Mouse (Mus musculus): Measurements from ENCODE around the gene Elfn1. TPM values are rescaled to one million over a fixed set of nuclear protein-coding genes. Genes with fewer than 3 reads are reported as not detected.
"Not testable (repeated sequence)": the region's sequence is repeated elsewhere in the genome, so short reads cannot be mapped to it uniquely, and the experiment has no call there.

The Elfn1 gene
- polyA plus RNA-seq, 1 experiment from 2014 or later: 5.1 TPM

- no peak for ATAC-seq (ENCODE audit: low read depth)
- no peak overlapping the region for H3K4me3 ChIP-seq (ENCODE audit: low read depth, low read length)
- H3K4me1 ChIP-seq (ENCODE audit: control insufficient read depth, insufficient read depth, low read length): no peaks in the 10 kb centered on the region
- no peak overlapping the region for H3K9ac ChIP-seq (replicated peaks; ENCODE audit: low read depth, low read length)
- no peaks in the 10 kb centered on the region for H3K36me3 ChIP-seq (ENCODE audit: control insufficient read depth, insufficient read depth, low read length)
- no peak overlapping the region for H3K27ac ChIP-seq (ENCODE audit: low read depth, low read length)
- H3K9me3 ChIP-seq (ENCODE audit: control insufficient read depth, low read length): no peaks in the 10 kb centered on the region
- no peak overlapping the region for H3K4me2 ChIP-seq (ENCODE audit: low read depth, low read length)
- no peaks in the 10 kb centered on the region for H3K27me3 ChIP-seq (ENCODE audit: control insufficient read depth, insufficient read depth, low read length)
- 33% methylated on average over 8 of the region's 8 CpGs for WGBS
These were observed 69.7 kb downstream of the Elfn1 start for GRCm38 (mm10) chr5:139977476-139977875.

DNA sequence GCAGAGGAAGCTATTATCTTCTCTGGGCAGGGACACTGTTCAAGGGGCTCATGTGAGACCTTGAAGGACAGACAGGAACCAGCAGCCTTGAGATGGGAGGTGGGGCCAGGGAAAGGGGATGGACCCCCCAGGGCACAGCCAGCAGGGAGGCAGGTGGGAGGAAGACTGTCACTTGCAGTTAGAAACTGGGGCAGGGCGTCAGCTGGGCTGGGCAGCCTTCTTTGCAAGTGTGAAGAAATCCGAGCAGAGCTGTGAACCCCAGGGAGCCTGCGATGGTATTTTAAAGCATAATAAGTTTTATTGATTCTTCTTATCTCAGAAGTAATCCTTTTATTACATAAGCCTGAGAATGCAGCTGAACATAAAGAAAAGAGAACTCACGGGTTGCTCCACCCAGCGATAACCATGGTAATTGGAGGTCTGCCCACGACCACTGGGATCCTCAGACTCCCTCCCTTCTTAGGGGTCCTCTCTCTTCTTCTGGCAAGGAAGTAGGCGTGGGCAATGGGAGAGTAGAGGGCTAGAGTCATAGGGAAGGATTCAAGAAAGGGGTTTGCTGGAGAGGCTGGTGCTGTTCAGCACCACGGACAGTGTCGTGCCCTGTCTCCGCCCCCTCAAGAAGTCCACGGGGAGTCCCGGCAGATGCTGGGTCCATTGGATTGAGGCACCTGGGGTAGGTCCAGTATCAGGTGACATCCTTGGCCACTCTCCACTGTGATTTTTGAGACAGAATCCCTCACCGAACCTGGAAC is 71.0 kb downstream of the Elfn1 start:
- 7% methylated on average over 13 of the region's 13 CpGs for WGBS
- no peak for ATAC-seq (ENCODE audit: low read depth)
- Histone ChIP-seq H3K4me3 (ENCODE audit: low read depth, low read length) (no peak overlapping the region), H3K9me3 (ENCODE audit: control insufficient read depth, low read length) (no peaks in the 10 kb centered on the region), H3K9ac (replicated peaks; ENCODE audit: low read depth, low read length) (no peak overlapping the region), H3K4me2 (ENCODE audit: low read depth, low read length) (no peak overlapping the region), H3K4me1 (ENCODE audit: control insufficient read depth, insufficient read depth, low read length) (no peaks in the 10 kb centered on the region), H3K27me3 (ENCODE audit: control insufficient read depth, insufficient read depth, low read length) (no peaks in the 10 kb centered on the region), H3K36me3 (ENCODE audit: control insufficient read depth, insufficient read depth, low read length) (no peaks in the 10 kb centered on the region), H3K27ac (ENCODE audit: low read depth, low read length) (no peak overlapping the region)

DNA sequence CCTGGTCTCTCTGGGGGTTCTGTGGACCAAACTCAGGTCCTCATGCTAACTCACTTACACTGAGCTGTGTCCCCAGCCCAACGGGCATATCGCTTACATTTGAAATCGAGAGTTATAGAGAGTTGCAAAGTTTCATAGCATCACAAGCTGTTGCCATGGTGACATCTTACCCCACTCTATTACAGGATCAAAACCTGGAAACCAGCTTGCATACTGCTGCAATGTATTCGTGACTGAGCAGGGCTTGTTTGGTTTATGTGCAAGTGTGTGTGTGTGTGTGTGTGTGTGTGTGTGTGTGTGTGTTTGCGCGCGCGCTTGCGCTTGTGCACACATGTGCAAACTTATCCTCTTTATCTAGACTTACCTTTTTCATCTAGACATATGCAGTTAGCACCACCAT is 71.6 kb downstream of the Elfn1 start:
- Histone ChIP-seq H3K27ac (ENCODE audit: low read depth, low read length) (no peak overlapping the region), H3K27me3 (ENCODE audit: control insufficient read depth, insufficient read depth, low read length) (no peaks in the 10 kb centered on the region), H3K36me3 (ENCODE audit: control insufficient read depth, insufficient read depth, low read length) (no peaks in the 10 kb centered on the region), H3K9ac (replicated peaks; ENCODE audit: low read depth, low read length) (no peak overlapping the region), H3K4me2 (ENCODE audit: low read depth, low read length) (no peak overlapping the region), H3K9me3 (ENCODE audit: control insufficient read depth, low read length) (no peaks in the 10 kb centered on the region), H3K4me1 (ENCODE audit: control insufficient read depth, insufficient read depth, low read length) (no peaks in the 10 kb centered on the region), H3K4me3 (ENCODE audit: low read depth, low read length) (no peak overlapping the region)
- ATAC-seq (ENCODE audit: low read depth): no peak
- WGBS: 75% methylated on average over 9 of the region's 9 CpGs

GRCm38 (mm10) chr5:139981976-139982375 is 74.2 kb downstream of the Elfn1 start:
- H3K4me2 ChIP-seq (ENCODE audit: low read depth, low read length): no peak overlapping the region
- H3K9me3 ChIP-seq (ENCODE audit: control insufficient read depth, low read length): no peaks in the 10 kb centered on the region
- 90% methylated on average over 1 of the region's 1 CpGs for WGBS
- H3K27ac ChIP-seq (ENCODE audit: low read depth, low read length): no peak overlapping the region
- no peaks in the 10 kb centered on the region for H3K4me1 ChIP-seq (ENCODE audit: control insufficient read depth, insufficient read depth, low read length)
- no peaks in the 10 kb centered on the region for H3K27me3 ChIP-seq (ENCODE audit: control insufficient read depth, insufficient read depth, low read length)
- H3K4me3 ChIP-seq (ENCODE audit: low read depth, low read length): no peak overlapping the region
- ATAC-seq (ENCODE audit: low read depth): no peak
- H3K9ac ChIP-seq (replicated peaks; ENCODE audit: low read depth, low read length): no peak overlapping the region
- no peaks in the 10 kb centered on the region for H3K36me3 ChIP-seq (ENCODE audit: control insufficient read depth, insufficient read depth, low read length)

GRCm38 (mm10) chr5:139985073-139985746 is 77.5 kb downstream of the Elfn1 start:
- no peak overlapping the region for H3K9ac ChIP-seq (replicated peaks; ENCODE audit: low read depth, low read length)
- no peak overlapping the region for H3K4me2 ChIP-seq (ENCODE audit: low read depth, low read length)
- H3K27ac ChIP-seq (ENCODE audit: low read depth, low read length): no peak overlapping the region
- H3K4me1 ChIP-seq (ENCODE audit: control insufficient read depth, insufficient read depth, low read length): no peaks in the 10 kb centered on the region
- 50% methylated on average over 18 of the region's 18 CpGs for WGBS
- H3K36me3 ChIP-seq (ENCODE audit: control insufficient read depth, insufficient read depth, low read length): no peaks in the 10 kb centered on the region
- H3K4me3 ChIP-seq (ENCODE audit: low read depth, low read length): no peak overlapping the region
- no peak for ATAC-seq (ENCODE audit: low read depth)
- no peaks in the 10 kb centered on the region for H3K27me3 ChIP-seq (ENCODE audit: control insufficient read depth, insufficient read depth, low read length)
- H3K9me3 ChIP-seq (ENCODE audit: control insufficient read depth, low read length): peaks cover 3% of the 10 kb centered on the region; the same call in 1 of the 2 replicates

DNA sequence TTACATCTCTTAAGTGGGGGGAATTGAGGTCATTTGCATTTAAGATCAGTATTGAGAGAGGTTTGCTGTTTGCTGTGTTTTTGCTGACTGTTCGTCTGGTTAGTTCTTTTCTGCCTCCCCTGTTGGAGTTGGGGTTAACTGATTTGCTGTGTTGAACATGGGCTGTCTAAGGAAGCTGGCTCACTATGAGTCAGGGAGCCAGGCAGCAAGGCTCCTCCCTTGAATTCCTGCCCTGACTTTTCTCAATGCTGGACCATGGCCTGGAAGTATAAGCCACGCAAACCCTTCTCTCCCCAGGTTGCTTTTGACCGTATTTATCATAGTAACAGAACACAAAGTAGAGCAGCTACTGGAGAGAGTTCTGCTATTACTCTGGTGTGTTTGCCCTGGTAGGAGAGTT is 83.8 kb downstream of the Elfn1 start:
- no peaks in the 10 kb centered on the region for H3K27me3 ChIP-seq (ENCODE audit: control insufficient read depth, insufficient read depth, low read length)
- H3K27ac ChIP-seq (ENCODE audit: low read depth, low read length): no peak overlapping the region
- peaks cover 6% of the 10 kb centered on the region; the same call in 1 of the 2 replicates for H3K9me3 ChIP-seq (ENCODE audit: control insufficient read depth, low read length)
- no peaks in the 10 kb centered on the region for H3K4me1 ChIP-seq (ENCODE audit: control insufficient read depth, insufficient read depth, low read length)
- H3K36me3 ChIP-seq (ENCODE audit: control insufficient read depth, insufficient read depth, low read length): no peaks in the 10 kb centered on the region
- no peak overlapping the region for H3K4me3 ChIP-seq (ENCODE audit: low read depth, low read length)
- H3K4me2 ChIP-seq (ENCODE audit: low read depth, low read length): no peak overlapping the region
- ATAC-seq (ENCODE audit: low read depth): no peak
- no peak overlapping the region for H3K9ac ChIP-seq (replicated peaks; ENCODE audit: low read depth, low read length)
- 95% methylated on average over 3 of the region's 3 CpGs for WGBS

GRCm38 (mm10) chr5:139998321-139998720 is 90.6 kb downstream of the Elfn1 start:
- WGBS: 45% methylated on average over 11 of the region's 12 CpGs
- H3K4me3 ChIP-seq (ENCODE audit: low read depth, low read length); H3K9me3 ChIP-seq (ENCODE audit: control insufficient read depth, low read length); H3K4me2 ChIP-seq (ENCODE audit: low read depth, low read length); H3K4me1 ChIP-seq (ENCODE audit: control insufficient read depth, insufficient read depth, low read length); H3K9ac ChIP-seq (replicated peaks; ENCODE audit: low read depth, low read length); H3K27ac ChIP-seq (ENCODE audit: low read depth, low read length); H3K27me3 ChIP-seq (ENCODE audit: control insufficient read depth, insufficient read depth, low read length); H3K36me3 ChIP-seq (ENCODE audit: control insufficient read depth, insufficient read depth, low read length): not testable (repeated sequence)
- peak; percentile 73 for ATAC-seq (ENCODE audit: low read depth)

DNA sequence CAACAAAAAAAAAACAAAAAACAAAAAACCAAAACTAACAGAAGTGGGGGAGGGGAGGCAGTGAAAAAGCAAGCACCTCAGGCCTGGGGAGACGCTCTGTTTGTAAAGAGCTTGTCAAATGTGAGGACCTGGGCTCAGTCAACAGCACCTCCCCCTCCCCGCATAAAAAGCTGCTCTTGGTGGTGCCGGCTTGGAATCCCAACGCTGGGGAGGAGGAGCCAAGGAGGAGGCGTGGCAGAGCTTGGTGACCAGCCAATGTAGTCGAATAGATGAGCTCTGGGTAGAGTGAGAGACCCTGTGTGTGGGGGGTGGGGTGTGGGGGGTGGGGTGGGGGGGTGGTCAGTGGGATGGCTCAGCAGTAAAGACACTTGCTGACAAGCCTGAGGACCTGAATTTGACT is 91.2 kb downstream of the Elfn1 start:
- H3K4me1 ChIP-seq (ENCODE audit: control insufficient read depth, insufficient read depth, low read length): peaks cover 6% of the 10 kb centered on the region; the same call in 1 of the 2 replicates
- no peak for ATAC-seq (ENCODE audit: low read depth)
- H3K9ac ChIP-seq (replicated peaks; ENCODE audit: low read depth, low read length): no peak overlapping the region
- H3K9me3 ChIP-seq (ENCODE audit: control insufficient read depth, low read length): no peaks in the 10 kb centered on the region
- no peak overlapping the region for H3K4me2 ChIP-seq (ENCODE audit: low read depth, low read length)
- 38% methylated on average over 4 of the region's 6 CpGs for WGBS
- no peak overlapping the region for H3K4me3 ChIP-seq (ENCODE audit: low read depth, low read length)
- H3K27me3 ChIP-seq (ENCODE audit: control insufficient read depth, insufficient read depth, low read length): no peaks in the 10 kb centered on the region
- H3K27ac ChIP-seq (ENCODE audit: low read depth, low read length): no peak overlapping the region
- no peaks in the 10 kb centered on the region for H3K36me3 ChIP-seq (ENCODE audit: control insufficient read depth, insufficient read depth, low read length)

GRCm38 (mm10) chr5:140002541-140002940 is 94.8 kb downstream of the Elfn1 start:
- Histone ChIP-seq H3K9me3 (ENCODE audit: control insufficient read depth, low read length) (no peaks in the 10 kb centered on the region), H3K4me1 (ENCODE audit: control insufficient read depth, insufficient read depth, low read length) (peaks cover 6% of the 10 kb centered on the region; the same call in 1 of the 2 replicates), H3K4me3 (ENCODE audit: low read depth, low read length) (no peak overlapping the region), H3K36me3 (ENCODE audit: control insufficient read depth, insufficient read depth, low read length) (no peaks in the 10 kb centered on the region), H3K27ac (ENCODE audit: low read depth, low read length) (no peak overlapping the region), H3K27me3 (ENCODE audit: control insufficient read depth, insufficient read depth, low read length) (no peaks in the 10 kb centered on the region), H3K4me2 (ENCODE audit: low read depth, low read length) (no peak overlapping the region), H3K9ac (replicated peaks; ENCODE audit: low read depth, low read length) (no peak overlapping the region)
- no peak for ATAC-seq (ENCODE audit: low read depth)
- 37% methylated on average over 3 of the region's 3 CpGs for WGBS

Data from neural tube, embryonic 14.5 days (tissue).